Mouse (Mus musculus) CD4-positive, CD25-positive, alpha-beta regulatory T cell, adult 9 weeks (primary cell): Measurements from ENCODE around the gene Hspa1a. TPM values are rescaled to one million over a fixed set of nuclear protein-coding genes. Genes with fewer than 3 reads are reported as not detected.

Source experiments
- polyA plus RNA-seq: library from polyadenylated mRNA; unstranded; fragments of 100-300 nt; shearing (Covaris generic); gene quantifications from one replicate; pipeline ENCODE4 v1.2.1, GENCODE M21; 2017

The Hspa1a gene
- polyA plus RNA-seq: 0.56 TPM

GRCm38 (mm10) chr17:34972069-34972749, at the start of gene Hspa1a, which contains the start of gene Hspa1l:
TSS of gene Hspa1a (minus strand) at chr17:34972156.
TSS of gene Hspa1l (plus strand) at chr17:34972703.

GRCm38 (mm10) chr17:35016376-35016775, 44.4 kb upstream of the Hspa1a start, which contains the start of gene Vwa7:
TSS of gene Vwa7 (plus strand) at chr17:35016579.

GRCm38 (mm10) chr17:35000717-35001451, 28.9 kb upstream of the Hspa1a start, which contains the start of gene Vars:
TSS of gene Vars (plus strand) at chr17:35000987.

GRCm38 (mm10) chr17:34981690-34982180, 9.8 kb upstream of the Hspa1a start, which contains the start of gene Lsm2:
TSS of gene Lsm2 (plus strand) at chr17:34981862.

GRCm38 (mm10) chr17:34969822-34970221, 2.1 kb downstream of the Hspa1a start, which contains the start of gene Gm20481:
TSS of gene Gm20481 (plus strand) at chr17:34969912.

GRCm38 (mm10) chr17:34959130-34959778, 12.7 kb downstream of the Hspa1a start, which contains the start of gene Hspa1b:
TSS of gene Hspa1b (minus strand) at chr17:34959238.

GRCm38 (mm10) chr17:34931061-34931734, 40.8 kb downstream of the Hspa1a start, which contains the start of gene Neu1:
TSS of gene Neu1 (plus strand) at chr17:34931253.

Other genes starting within 250 kb of the Hspa1a start
- gene C4b, start 228.3 kb downstream of the Hspa1a start, polyA plus RNA-seq: 0.07 TPM
- gene Cyp21a1, start 167.6 kb downstream of the Hspa1a start, polyA plus RNA-seq: not detected
- gene Stk19, start 135.2 kb downstream of the Hspa1a start, polyA plus RNA-seq: 39.7 TPM
- gene Dxo, start 135.1 kb downstream of the Hspa1a start, polyA plus RNA-seq: 76.3 TPM
- gene Skiv2l, start 121.9 kb downstream of the Hspa1a start, polyA plus RNA-seq: 143 TPM
- gene Nelfe, start 121.8 kb downstream of the Hspa1a start, polyA plus RNA-seq: 39.1 TPM
- gene Cfb, start 109.6 kb downstream of the Hspa1a start, polyA plus RNA-seq: 2.2 TPM
- 0.41 TPM for gene Zbtb12, start 92.7 kb downstream of the Hspa1a start, polyA plus RNA-seq
- not detected for gene Gm20547, start 90.1 kb downstream of the Hspa1a start, polyA plus RNA-seq
- gene C2, start 73.9 kb downstream of the Hspa1a start, polyA plus RNA-seq: 3.0 TPM
- gene Ehmt2, start 73.7 kb downstream of the Hspa1a start, polyA plus RNA-seq: 29.6 TPM
- not detected for gene Slc44a4, start 57.7 kb downstream of the Hspa1a start, polyA plus RNA-seq
- gene Neu1, start 40.9 kb downstream of the Hspa1a start, polyA plus RNA-seq: 107 TPM
- gene Hspa1b, start 12.9 kb downstream of the Hspa1a start, polyA plus RNA-seq: 1.3 TPM
- not detected for gene Gm20481, start 2.2 kb downstream of the Hspa1a start, polyA plus RNA-seq
- not detected for gene Hspa1l, start 547 bp upstream of the Hspa1a start, polyA plus RNA-seq
- gene Lsm2, start 9.7 kb upstream of the Hspa1a start, polyA plus RNA-seq: 38.4 TPM
- gene Vars, start 28.8 kb upstream of the Hspa1a start, polyA plus RNA-seq: 124 TPM
- gene Vwa7, start 44.4 kb upstream of the Hspa1a start, polyA plus RNA-seq: 0.17 TPM
- 3.2 TPM for gene Sapcd1, start 55.9 kb upstream of the Hspa1a start, polyA plus RNA-seq
- 2.7 TPM for gene Msh5, start 74.6 kb upstream of the Hspa1a start, polyA plus RNA-seq
- gene Clic1, start 77.8 kb upstream of the Hspa1a start, polyA plus RNA-seq: 654 TPM
- gene Ddah2, start 86.9 kb upstream of the Hspa1a start, polyA plus RNA-seq: 3.6 TPM
- not detected for gene Ly6g6c, start 93.2 kb upstream of the Hspa1a start, polyA plus RNA-seq
- gene Mpig6b, start 94.0 kb upstream of the Hspa1a start, polyA plus RNA-seq: not detected
- not detected for gene Ly6g6e, start 104.7 kb upstream of the Hspa1a start, polyA plus RNA-seq
- not detected for gene Ly6g6d, start 105.9 kb upstream of the Hspa1a start, polyA plus RNA-seq
- not detected for gene Ly6g6f, start 113.5 kb upstream of the Hspa1a start, polyA plus RNA-seq
- 84.0 TPM for gene Abhd16a, start 117.1 kb upstream of the Hspa1a start, polyA plus RNA-seq
- gene Ly6g5c, start 136.1 kb upstream of the Hspa1a start, polyA plus RNA-seq: not detected
- 2.5 TPM for gene Ly6g5b, start 143.3 kb upstream of the Hspa1a start, polyA plus RNA-seq
- 70.3 TPM for gene Gpank1, start 149.3 kb upstream of the Hspa1a start, polyA plus RNA-seq
- 338 TPM for gene Csnk2b, start 149.9 kb upstream of the Hspa1a start, polyA plus RNA-seq
- gene D17H6S53E, start 154.2 kb upstream of the Hspa1a start, polyA plus RNA-seq: 4.3 TPM
- gene Apom, start 159.9 kb upstream of the Hspa1a start, polyA plus RNA-seq: not detected
- 57.4 TPM for gene Bag6, start 163.0 kb upstream of the Hspa1a start, polyA plus RNA-seq
- 29.3 TPM for gene Prrc2a, start 192.7 kb upstream of the Hspa1a start, polyA plus RNA-seq
- gene Aif1, start 203.9 kb upstream of the Hspa1a start, polyA plus RNA-seq: 5.1 TPM
- gene Lst1, start 216.3 kb upstream of the Hspa1a start, polyA plus RNA-seq: 11.8 TPM
- 818 TPM for gene Ltb, start 222.3 kb upstream of the Hspa1a start, polyA plus RNA-seq
- 55.3 TPM for gene Tnf, start 229.9 kb upstream of the Hspa1a start, polyA plus RNA-seq
- 130 TPM for gene Lta, start 233.2 kb upstream of the Hspa1a start, polyA plus RNA-seq
- 1.2 TPM for gene Gm16181, start 248.7 kb upstream of the Hspa1a start, polyA plus RNA-seq